Mouse (Mus musculus): Measurements from ENCODE around the gene Ell. TPM values are rescaled to one million over a fixed set of nuclear protein-coding genes. Genes with fewer than 3 reads are reported as not detected.
A peak's percentile ranks its signal among the peaks of the same experiment; 100 is the strongest.

Ell gene
- total RNA-seq, 2 experiments from 2014 or later: 18.7 TPM

DNA sequence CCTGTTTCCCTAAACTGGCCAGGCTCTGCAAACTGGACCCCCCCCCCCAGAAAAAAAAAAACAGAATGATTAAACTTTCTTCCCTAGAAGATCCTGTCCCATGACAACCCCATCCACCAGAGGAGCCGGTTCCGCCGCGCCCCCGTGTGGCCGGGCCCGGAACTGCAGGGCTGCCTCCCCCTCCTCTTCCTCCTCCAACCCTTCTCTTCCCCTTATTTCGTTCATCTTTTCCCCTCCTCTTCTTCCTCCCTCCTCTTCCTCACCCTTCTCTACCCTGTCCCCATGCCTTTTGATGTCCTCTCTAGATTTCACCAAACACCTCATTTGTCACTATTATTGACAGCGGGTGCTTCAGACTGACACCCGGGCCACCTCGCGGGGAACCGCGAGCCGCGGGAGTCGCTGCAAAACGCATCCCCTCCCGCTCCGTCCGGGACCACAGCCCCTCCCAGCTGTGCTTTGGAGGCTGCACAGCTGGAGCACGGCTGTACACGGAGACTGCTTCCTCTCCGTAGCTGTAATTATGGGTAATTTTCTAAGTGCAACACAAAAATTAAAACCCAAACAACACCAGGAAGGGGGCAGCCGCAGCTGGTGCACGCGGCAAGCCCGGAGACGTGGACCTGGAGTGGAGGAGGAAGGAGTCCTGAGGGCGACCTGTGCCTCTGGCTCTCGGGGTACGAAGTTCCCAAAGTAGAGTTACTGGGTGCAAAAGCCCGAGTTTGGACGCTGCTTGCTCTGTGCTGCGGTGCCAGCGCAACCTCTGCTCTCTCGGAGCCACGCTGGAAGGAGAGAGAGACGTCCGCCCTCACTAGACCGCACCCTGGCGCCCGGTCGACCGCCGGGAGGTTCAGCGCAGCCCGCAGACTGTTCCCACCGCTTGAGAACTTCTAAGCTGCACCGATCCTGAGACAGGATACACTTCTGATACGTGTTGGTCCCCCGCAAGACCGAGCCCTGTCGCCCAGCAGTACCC lies 71.8 kb downstream of the Ell start:
- DNase-seq (ENCODE audit: low spot score in 2 of 2): peak; percentile 77 to 78

- DNase-seq (ENCODE audit: low spot score in 2 of 2): peak; percentile 86 to 90
These were observed 72.6 kb downstream of the Ell start for GRCm38 (mm10) chr8:70611849-70612248.

DNA sequence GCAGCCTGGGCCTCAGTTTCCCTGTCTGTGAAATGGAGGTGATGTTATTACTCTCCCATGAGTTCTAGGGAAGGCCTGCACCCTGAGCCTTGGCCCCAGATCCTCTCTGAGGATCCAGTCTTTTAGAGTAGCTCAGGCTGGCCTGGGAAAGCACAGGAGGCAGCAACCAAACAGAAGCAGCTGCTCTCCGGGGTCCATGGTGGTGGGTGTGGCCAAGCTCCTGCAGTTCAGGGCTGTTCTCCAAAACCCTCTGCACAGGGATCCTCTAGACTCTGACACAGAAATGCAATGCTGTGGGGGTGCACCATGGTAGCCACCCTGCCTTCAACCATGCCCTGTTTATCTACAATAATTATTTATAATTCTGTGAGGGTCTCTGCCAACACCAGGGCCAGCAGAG lies 74.5 kb downstream of the Ell start:
- no peak for DNase-seq (ENCODE audit: low spot score in 2 of 2)

DNA sequence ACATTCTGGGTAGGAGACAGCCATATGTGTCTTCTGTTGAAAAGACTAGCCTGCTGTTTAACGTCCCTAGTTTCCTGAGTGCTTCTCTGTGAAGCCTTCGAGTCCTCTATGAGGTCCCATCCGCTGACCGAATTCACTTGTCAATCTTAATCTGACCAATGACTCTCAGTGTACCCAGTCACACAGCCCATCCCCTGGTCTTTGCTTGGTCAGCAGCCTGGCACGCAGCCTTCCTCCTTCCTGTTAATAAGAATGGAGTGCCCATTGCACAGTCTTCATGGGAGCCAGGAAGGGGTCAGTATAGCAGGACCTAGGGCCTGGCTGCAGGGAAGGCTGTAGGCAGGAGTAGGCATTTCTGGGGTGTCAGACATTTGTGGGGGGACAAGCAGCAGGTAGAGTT lies 75.2 kb downstream of the Ell start:
- DNase-seq (ENCODE audit: low spot score in 2 of 2): no peak

DNA sequence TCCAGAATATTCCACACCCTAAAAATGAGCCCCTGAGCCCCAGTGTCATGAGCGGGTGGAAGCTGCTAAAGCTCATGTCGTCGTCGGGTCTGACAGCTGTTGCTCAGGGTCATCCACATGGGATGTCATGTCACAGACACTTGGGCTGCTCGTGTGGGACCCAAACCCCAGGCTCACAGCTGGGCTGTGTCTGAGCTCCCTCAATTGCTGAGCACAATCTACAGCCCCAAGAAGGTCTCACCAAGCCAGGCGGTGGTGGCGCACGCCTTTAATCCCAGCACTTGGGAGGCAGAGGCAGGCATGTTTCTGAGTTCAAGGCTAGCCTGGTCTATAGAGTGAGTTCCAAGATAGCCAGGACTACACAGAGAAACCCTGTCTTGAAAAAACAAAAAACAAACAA lies 76.0 kb downstream of the Ell start:
- DNase-seq (ENCODE audit: low spot score in 2 of 2): no peak

GRCm38 (mm10) chr8:70615894-70616293 lies 76.6 kb downstream of the Ell start, which contains the start of gene Lrrc25:
TSS of gene Lrrc25 (plus strand) at chr8:70616155.
- no peak for DNase-seq (ENCODE audit: low spot score in 2 of 2)

GRCm38 (mm10) chr8:70616645-70617044 lies 77.4 kb downstream of the Ell start:
- DNase-seq (ENCODE audit: low spot score in 2 of 2): no peak

GRCm38 (mm10) chr8:70617985-70618384 lies 78.7 kb downstream of the Ell start:
- DNase-seq (ENCODE audit: low spot score in 2 of 2): no peak

DNA sequence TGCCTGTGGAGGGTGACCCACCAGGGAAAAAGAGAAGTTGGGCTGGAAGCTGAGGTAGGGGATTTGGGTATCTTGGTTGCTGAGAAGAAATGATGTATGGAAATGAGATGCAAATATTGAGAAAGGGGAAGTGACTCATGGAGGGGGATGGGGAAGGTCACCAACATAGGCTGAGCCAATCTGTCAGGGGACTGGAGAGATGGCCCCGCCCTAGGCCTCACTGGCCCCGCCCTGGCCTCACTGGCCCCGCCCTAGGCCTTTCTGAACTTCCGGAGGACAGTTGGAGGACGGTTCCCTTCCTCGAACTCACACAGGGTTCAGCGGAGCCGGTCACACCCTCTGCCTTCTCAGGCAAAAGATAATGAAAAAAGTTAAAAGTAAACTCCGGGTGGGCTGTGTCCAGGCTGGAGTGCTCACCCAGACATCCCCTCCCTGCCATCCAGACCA lies 79.7 kb downstream of the Ell start:
- DNase-seq (ENCODE audit: low spot score in 2 of 2): no peak

- no peak for DNase-seq (ENCODE audit: low spot score in 2 of 2)
These were observed 83.0 kb downstream of the Ell start for GRCm38 (mm10) chr8:70622220-70622619.

GRCm38 (mm10) chr8:70625104-70625503 lies 85.8 kb downstream of the Ell start:
- no peak for DNase-seq (ENCODE audit: low spot score in 2 of 2)

GRCm38 (mm10) chr8:70627041-70627440 lies 87.8 kb downstream of the Ell start:
- no peak for DNase-seq (ENCODE audit: low spot score in 2 of 2)

GRCm38 (mm10) chr8:70628986-70629490 lies 89.8 kb downstream of the Ell start:
- no peak for DNase-seq (ENCODE audit: low spot score in 2 of 2)

- DNase-seq (ENCODE audit: low spot score in 2 of 2): peak; percentile 84 to 94
These were observed 90.6 kb downstream of the Ell start for GRCm38 (mm10) chr8:70629574-70630531.

- DNase-seq (ENCODE audit: low spot score in 2 of 2): no peak
These were observed 91.5 kb downstream of the Ell start for GRCm38 (mm10) chr8:70630532-70631381.

DNA sequence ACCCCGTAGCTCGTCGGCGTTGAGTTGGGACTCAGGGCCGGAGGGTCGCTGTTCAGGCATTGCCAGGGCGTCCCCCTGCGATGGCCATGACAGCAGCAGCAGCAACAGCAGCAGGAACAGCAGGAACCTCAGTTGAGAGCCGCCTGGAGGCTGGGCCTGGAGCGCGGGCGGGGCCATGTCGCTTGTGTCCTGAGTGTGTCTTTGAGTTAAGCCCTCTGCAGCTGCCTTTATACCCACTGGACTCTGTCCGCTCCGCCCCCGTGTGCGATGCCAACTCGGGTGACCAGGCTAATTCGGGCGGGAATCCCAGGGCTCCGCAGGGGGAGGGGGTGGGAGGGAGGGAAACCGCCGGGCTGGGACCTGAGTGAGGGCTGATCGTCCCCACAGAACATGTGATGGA lies 92.2 kb downstream of the Ell start:
- no peak for DNase-seq (ENCODE audit: low spot score in 2 of 2)

GRCm38 (mm10) chr8:70632346-70632892 lies 93.2 kb downstream of the Ell start, which contains the start of gene Gdf15:
TSS of gene Gdf15 (minus strand) at chr8:70632456.
- DNase-seq (ENCODE audit: low spot score in 2 of 2): no peak

DNA sequence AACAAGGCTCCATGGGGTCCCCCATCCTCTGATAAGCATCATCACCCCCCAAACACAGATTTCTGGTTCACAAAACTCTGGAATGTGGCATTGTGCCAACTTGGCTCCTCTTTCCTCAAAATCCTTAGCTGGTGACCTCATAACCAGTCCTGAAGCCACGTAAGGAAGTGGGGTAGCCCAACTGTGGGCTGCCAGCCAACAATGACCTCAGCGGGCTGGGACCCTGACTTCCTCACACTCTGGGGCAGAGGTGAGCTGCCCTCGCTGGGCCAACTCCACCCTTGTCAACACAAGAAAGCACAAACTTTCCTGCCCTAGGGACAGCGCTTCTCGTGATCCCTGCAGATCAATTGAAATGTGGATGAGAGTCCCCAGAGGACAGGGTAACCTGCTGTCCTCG lies 94.8 kb downstream of the Ell start:
- no peak for DNase-seq (ENCODE audit: low spot score in 2 of 2)

DNA sequence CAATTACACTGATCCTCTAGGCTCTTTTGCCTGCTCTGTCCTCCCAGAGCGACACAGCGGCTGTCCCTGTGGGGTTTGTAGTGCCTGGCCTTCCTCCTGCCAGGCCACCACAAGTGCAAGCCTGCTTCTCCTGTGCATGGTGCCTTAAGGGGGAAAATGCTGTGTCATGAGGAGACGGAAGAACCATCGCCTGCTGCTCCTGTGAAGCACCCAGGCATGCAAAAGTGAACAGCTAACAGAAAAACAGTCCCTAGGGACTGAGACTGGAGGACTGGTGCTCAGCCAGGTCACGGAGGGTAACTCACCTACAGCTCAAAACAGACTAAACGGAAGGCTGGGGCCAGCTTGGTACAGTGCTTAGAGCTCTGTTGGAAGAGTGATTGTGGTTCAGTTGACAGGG lies 96.3 kb downstream of the Ell start:
- DNase-seq (ENCODE audit: low spot score in 2 of 2): no peak

DNA sequence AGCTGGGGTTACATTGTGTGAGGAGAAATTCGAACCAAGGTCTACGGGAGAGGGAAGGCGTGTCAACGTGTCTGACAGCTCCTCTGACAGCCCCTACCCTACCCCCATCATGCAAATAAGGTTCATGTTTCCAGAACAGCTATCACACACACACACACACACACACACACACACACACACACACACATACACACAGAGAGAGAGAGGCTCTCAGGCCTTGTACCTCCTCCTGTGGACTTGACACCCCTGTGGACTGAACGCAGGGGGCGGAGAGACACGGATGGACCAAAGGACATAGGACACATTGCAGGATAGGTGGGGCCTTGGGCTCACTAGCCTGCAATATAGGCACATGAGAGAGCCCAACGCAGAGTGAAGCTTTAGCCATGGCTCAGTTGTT lies 97.6 kb downstream of the Ell start:
- DNase-seq (ENCODE audit: low spot score in 2 of 2): no peak

All from layer of hippocampus, postnatal 14 days (tissue).